Mouse (Mus musculus) adrenal gland, adult (tissue): Measurements from ENCODE around the gene Glrx3.
"Not testable (repeated sequence)": the region's sequence is repeated elsewhere in the genome, so short reads cannot be mapped to it uniquely, and the experiment has no call there.

Source experiments
- DNase-seq, 2 experiments: peaks; one replicate each; pipeline ENCODE4 v3.0.0; 2022 to 2023; ENCODE audit warnings: low spot score in 1 of 2; ENCODE audit not compliant: inconsistent age in 2 of 2

Gene Glrx3

DNA sequence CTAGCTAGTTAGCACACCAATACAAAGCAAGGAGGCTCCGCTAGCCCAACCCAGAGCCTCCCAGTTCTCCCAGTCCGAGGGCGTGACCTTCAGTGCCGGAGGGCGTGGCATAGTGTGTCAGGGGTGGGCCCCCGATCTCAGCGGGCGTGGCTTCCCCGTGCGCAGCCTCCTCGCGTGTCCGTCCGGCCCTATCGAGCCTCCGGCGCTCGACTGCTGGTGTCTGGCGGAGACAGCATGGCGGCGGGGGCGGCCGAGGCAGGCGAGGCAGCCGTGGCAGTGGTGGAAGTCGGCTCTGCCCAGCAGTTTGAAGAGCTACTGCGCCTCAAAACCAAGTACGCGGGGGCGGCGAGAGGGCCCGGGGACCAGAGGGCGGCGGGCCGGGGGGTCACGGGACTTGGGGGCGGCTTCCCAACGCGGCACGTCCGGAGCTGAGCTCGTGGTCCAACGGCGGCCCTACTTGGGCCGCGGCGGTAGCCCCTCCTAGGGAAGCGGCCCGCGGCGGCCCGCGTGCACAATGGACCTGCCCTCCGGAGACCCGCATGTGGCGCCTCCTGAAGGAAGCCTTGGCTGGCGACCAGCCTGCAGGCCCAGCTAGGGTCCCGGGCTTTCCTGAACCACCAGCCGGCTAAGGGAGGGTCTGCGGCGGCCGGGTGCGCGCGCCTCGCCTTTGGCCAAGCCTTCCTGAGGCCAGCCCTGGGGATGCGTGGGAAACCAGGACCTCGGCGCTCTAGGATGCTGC, at the start of gene Glrx3:
Gene Glrx3, plus strand, starts transcription at position 175 of the 739 bp plus-strand sequence.
- DNase-seq: peak; percentile 98 to 99

DNA sequence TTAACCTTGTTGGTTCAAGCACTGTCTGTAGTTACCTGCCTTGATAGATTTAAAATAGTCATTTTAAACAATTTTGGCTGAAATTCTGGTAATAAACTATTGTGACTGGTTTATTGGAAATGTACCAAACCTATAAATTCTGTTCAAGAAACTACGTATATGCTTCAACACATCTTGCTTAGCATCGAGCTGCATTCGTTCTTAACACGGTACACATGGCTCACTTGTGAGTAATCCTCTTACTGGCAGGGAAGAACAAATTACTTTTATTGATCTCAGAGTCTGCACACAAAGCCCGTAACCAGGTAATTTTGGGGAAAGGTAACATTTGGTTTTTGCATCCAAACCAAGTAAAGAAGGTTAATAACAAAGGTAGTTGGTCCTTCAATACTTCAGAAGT, 49.6 kb upstream of the Glrx3 start:
- DNase-seq: no peak

DNA sequence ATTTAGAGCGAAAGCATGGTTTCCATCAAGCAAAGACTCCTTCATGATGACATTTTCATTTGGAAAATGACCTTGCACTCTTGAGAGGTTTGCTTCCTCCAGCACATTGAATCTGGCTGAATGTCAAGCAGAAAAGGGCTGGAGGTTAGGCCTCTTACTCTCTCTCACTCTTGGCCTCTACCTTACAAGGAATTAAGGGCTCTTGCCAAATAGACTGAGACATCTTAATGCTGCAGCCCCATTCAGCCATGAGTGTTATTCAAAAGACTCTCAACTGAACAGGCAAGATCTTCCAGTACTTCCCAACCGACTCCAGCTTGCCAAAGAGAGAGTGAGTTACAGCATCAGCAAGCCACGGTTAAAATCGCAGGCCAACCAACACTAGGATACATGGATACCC, 42.0 kb upstream of the Glrx3 start:
- DNase-seq: peak in 1 of 2 experiments; percentile 66

DNA sequence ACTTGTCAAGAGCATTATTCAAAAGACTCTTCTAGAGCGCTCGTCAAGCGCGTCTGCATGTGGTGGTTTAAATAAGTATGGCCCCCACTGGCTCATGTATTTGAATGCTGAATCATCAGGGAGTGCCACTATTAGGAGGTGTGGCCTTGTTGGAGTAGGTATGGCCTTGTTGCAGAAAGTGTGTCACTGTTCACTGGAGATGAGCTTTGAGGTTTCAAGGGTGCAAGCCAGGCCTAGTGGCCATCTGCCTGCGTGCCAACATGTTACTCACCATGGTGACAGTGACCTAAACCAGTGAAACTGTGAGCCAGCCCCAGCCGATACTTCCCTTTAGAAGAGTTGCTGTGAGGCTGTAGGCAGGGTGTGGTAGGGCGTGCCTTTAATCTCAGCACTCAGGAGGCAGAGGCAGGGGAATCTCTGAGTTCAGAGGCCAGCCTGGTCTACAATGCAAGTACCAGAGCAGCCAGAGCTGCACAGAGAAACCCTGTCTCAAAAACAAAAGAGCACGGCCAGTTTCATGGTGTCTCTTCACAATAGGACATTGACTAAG, 40.0 kb upstream of the Glrx3 start:
- DNase-seq: peak in 1 of 2 experiments; percentile 81

DNA sequence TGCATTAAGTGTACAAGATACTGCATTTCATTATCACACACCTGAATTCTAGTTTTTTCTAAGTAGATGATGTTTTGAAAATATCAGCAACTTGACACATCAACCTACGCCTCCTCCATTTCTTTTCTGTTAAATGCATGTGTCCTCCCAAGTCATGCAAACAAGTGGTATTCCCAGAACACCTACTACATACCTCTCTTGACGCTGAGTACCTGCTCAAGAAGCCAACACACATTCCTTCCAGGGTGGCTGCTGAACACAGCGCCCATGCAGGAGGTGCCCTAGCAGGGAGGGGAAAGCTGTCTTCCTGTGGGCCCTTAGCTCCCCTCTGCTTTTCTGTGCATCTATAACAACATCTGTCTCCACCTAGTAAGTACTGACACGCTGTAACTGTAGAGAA, 38.4 kb upstream of the Glrx3 start:
- DNase-seq: no peak

DNA sequence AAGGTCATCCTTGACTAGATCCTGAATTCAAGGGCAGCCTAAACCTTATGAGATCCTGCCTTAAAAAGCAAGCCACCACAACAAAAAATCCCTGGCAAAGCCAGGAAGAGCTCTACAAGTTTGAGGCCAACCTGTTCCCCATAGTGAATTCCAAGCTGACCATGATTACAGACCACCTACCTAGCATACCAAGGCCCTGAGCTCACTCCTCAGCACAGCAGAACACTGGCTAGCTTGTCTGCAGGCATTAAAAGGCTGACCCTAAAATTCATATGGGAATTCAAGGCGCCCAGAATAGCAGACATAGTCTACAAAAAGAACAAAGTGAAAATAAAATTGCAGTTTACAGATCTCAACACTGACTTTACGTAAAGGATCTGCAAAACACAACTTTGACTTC, 33.3 kb upstream of the Glrx3 start:
- DNase-seq: no peak

DNA sequence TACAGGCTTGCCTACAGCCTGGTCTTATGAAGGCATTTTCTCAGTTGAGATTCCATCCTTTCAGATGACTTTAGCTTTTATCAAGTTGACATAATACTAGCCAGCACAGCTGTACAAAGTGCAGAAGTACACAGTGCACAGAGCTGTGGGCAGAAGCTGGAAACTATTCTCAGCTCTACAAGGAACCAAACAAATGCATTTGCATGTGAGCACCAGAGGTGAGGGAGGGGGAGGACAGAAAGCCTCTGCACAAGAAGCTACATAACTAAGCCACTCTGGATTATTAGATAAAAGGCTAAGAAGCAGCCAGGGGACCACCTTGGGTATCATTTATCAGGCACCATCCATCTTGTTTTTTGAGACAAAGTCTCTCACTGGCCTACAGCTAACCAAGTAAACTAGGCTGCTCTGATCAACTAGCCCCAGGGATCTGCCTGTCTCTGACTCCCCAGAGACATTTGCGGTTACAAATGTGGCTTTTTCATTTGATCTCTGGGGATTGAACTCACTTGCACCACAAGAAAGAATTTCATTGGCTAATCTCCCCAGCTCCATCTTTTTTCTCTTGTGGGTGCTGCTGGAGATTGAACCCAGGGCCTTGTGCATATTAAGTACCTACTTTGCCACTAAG, 29.9 kb upstream of the Glrx3 start:
- no peak for DNase-seq

DNA sequence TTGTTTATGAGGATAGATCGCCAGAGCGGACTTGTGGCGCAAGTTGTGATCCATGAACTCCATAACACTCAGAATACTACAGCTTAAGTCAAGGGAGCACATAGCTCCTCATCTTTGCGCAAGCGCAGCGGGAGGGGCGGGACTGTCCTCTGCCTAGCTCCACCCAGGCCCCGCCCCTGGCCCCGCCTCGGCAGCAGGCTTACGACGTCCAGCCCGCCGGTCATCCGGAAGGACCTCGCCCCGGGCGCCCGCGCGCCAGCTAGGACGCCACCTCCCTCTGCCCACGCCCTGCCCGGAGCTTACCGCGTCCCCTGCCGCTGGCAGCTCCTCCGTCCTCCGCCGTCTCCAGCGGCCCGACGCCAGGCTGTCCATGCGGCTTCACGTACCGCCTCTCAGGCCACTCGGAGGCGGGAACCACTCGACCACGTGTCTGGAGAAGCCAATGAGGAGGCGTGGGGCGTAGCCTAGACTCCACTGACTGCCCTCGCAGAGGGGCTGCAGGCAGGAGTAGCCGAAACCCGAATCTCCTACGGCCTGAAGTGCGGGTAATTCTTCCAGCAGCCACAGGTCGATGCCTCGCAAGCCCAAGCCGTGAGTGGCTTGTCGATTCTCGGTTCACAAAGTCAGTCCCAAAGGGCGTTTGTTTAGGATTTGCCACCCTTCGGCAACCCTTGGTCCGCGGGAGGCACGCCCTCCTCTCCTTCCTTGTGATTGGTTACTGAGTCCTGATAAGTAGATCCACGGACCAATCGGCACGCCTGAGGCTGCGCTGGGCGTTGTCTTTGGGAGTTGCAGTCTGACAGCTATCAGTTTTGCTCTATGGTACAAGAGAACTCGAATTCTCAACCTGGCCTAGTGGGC, 26.8 kb upstream of the Glrx3 start, which contains the start of gene 9430038I01Rik:
Gene 9430038I01Rik, minus strand, starts transcription at position 426 of the 861 bp plus-strand sequence.
- DNase-seq: peak; percentile 98 to 99

DNA sequence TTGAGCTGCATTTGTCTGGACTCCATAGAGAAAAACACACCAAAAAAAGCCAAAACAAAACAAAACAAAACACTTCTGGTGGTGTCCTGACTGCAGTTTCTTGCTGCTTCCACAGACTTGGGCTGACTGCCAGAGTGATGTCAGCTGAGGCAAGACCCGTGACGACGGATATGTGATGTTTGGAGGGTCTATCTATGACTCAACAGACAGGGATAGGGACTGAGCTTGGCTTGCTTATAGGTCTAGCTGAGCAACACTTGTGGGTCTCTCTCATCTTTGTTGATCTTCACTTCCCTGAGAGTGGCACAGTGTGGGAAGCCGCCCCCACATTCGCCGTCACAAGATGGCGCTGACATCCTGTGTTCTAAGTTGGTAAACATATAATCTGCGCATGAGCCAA, 22.7 kb upstream of the Glrx3 start:
- DNase-seq: no peak

DNA sequence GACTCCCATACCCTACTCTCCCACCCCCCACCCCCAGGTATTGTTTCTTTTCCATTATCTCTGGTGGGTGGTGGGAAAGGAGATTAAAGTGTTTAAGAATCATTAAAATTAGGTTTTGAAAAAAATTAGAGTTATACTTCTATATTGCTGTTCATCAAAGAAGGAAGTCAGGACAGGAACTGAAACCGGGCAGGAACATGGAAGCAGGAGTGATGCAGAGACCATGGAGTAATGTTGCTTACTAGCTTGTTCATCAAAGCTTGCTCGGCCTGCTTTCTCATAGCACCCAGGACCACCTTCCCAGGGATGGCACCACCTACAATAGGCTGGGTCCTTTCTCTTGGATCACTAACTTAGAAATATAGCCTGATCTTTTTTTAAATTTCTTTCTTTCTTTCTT, 16.9 kb upstream of the Glrx3 start:
- DNase-seq: no peak

DNA sequence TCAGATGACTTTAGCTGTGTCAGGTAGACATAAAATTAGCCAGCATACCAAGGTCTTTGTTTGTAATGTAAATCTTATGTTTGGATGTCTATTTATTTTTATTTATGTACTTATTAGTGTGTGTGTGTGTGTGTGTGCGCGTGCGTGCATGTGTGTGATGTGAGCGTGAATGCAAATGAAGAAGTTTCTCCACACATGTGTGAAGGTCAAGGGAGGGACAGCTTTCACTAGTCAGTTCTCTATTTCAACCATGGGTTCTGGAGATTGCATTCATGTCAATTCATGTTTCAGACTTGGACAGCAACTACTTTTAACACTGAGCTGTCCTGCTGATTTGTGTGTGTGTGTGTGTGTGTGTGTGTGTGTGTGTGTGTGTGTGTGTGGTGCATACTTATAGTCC, 16.2 kb upstream of the Glrx3 start:
- no peak for DNase-seq

DNA sequence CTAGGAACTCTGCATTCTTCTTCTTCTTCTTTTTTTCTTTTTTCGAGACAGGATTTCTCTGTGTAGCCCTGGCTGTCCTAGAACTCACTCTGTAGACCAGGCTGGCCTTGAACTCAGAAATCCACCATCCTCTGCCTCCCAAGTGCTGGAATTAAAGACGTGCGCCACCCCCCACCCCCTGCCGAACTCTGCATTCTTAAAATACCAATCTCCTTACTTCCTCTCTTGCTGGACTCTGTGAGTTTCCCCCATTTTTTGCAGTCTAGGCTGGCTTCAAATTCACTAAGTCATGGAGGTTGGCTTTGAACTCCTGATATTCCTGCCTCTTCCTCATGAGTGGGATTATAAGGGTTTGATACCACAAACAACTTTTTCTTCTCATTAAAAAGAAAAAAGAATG, 10.7 kb upstream of the Glrx3 start:
- DNase-seq: no peak

DNA sequence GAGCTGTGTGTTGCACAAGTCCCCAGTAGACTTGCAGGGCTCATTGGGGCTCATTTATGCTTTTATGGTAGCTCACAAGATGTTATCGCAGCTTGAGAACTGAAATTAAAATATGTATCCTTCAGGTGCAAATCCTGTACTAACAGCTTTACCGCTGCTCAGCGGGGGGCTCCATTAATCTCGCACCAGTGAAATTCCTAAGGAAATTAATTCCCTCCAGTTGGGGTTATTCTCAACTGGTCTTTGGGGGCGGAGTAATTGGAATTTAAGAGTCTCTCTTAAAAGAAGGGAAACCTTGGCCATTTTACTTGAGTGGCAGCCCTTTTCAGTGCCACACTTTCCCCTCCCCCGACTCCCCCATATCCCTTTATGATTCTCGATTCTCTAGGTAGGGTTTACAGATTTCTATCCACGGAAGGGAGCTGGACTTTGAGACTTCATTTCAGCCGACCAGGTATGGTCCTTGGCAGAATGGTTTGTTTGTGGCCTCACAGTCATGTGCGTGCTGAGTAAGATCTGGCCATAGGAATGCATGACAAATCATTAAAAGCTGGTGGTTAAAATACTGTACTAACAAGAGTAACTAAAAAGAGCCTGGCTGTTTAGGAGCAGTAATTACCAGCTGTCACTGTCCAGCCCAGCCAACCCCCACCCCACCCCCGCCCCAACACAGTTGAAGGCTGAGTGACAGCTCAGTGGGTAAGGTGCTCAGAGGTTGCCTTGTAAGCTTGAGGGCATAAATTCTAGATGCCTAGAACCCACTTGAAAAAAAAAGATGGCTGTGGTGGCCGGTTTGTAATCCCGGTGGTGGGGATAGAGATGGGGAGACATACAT, 5.4 kb upstream of the Glrx3 start:
- no peak for DNase-seq

DNA sequence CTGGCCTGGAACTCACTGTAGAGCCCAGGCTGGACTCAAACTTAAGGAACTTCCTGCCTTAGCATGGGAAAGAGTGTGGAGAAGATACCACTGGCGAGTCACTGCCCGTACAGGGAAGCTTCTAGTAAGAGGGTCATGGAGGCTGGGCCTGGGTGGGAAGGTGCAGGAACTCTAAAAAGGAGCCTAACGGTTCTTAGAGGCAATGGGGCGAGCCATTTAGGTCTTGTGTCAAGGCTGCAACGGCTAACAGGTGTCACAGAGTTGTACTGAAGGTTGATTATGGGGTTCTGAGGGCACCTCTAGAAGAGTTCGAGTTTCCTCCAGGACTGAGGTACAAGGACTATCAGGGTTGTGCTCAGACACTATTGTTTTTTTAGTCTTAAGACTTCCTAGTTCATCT, 513 bp upstream of the Glrx3 start:
- DNase-seq: peak in 1 of 2 experiments; percentile 13

DNA sequence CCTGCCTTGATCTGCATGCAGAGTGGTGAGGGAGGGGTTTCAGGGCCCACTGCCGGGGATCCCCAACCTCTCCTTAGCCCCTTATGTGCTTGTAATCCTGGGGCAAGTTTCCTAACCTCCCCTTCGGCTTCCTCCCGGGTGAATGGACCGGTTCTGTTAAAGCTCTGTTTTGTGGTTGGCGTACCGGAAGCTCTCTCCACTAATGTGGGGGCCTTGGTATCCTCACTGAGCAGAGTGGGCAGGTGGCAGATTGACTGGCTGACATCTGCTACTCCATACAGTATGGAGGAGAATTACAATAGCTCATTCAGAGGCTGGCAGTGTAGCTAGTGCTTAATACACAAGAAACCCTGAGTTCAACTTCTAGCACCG, 751 bp downstream of the Glrx3 start:
- DNase-seq: no peak

DNA sequence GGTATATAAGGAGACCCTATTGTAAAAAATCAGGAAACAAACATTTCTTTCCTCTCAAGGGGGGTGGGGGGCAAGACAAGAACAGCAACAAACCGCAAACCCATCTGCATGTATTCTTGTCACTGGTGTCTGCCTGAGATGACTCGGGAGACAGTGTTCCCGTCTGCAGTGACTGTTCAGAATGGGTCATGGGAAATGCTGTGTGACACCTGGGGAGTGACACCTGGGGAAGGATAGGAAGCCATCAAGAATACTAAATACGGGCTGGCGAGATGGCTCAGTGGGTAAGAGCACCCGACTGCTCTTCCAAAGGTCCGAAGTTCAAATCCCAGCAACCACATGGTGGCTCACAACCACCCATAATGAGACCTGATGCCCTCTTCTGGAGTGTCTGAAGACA, 1.5 kb downstream of the Glrx3 start:
- not testable (repeated sequence) for DNase-seq

DNA sequence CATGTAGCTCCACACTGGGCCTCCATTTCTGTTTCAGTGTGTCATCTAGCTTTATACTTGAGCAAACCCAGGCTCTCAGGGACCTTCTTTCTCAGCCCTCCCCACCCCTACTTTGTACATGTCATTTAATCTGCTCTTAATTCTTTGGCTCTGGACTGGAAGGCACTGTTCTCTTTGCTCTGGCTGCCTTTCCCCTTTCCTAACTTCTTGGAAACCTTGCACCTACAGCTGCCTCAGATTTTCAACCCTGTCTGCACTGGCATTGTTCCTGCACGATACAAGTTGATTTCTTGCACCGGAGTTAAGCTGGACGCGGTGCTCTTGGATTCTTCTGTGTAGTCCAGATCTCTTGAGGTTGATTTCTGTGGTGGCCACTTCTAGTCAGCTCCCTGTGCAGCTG, 5.5 kb downstream of the Glrx3 start:
- no peak for DNase-seq

DNA sequence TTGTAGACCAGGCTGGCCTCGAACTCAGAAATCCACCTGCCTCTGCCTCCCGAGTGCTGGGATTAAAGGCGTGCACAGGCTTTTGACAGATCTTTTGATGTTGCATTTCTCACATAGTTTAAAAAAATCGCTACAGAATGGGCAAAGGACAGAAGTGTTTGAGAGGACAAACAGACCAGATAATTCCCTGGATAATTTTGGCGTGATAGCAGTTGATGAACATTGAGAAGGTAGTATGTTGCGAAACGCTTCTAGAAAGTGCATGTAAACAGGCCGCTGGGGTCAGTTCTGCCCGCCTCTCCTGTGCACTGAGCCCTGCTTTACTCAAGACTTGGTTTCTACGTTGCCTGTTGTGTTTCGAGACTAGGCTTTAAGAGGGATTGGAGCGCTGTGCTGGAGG, 7.9 kb downstream of the Glrx3 start:
- no peak for DNase-seq

DNA sequence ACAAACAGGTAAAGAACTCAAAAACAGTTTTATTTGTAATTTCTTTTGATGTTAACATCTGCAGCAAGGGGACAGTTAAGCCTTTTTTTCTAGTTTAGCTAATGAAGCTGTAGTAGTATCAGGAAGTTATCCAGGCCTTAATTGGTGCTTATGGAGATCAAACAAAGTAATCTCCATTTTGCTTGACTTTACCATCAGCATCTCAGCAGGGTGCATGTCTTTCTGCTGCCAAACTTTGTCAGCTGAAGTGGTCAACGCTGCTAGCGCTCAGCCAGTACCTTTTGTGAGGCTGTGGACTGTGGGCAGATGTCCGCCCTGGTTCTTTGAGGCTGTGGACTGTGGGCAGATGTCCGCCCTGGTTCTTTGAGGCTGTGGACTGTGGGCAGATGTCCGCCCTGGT, 24.0 kb downstream of the Glrx3 start:
- DNase-seq: no peak

DNA sequence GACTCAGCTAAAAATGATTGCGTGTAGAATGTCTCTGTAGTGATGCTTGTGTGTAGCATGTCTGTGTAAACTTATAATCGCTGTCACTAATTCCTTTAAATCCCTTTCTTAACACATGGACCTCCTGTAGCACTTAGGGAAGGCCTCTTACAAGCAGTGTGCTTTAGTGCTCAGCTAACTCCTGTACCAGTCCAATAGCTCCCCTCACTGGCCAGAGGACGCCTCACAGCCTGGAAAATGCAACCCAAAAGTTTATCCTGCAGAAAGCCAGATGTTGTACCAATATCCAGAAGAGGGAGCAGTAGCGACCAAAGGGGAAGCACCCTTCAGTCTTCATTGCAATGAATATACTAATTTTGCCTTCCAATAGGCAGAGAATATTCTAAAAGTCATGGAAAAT, 30.8 kb downstream of the Glrx3 start:
- peak; percentile 34 to 81 for DNase-seq
